28 mouse cellular contexts compared by ENCODE assay signal in the genomic region with DNA sequence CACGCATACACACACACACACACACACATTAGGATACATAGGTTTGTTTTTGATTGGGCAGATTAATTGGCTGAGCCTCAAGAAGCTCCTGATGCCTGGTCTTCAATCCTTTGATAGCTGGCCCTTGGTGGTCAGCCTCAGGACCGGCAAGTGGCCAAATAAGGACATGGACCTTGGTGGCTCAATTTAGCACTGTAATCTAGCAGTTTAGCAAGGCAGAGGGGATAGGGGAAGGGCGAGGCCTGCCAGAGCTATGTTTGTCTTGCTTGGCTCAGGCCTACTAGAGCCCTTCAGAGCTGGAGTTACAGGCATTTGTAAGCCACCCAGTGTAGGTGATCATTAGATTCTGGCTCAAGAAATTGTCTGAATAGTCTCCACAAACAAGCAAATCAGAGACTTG.
DNase-seq lines count a peak whose midpoint lies in the region; ATAC-seq and TF ChIP-seq lines count a peak whose summit lies in the region.
"Had no signal": no experiment of that assay in that cellular context is flagged by ENCODE, and none has a peak within 500 bp of the region (broad histone marks: within the 10 kb centered on the region; RNA-seq: fewer than 3 reads in every experiment).

No protein-coding gene starts in this region.

- H3K4me3 ChIP-seq in cerebellum, adult 2 months (replicated peaks; ENCODE audit: insufficient read depth, low read depth, low read length), result no peak overlapping the region
- H3K4me3 ChIP-seq in left cerebral cortex, adult 2 months, result no peak overlapping the region
- no peak overlapping the region for H3K4me3 ChIP-seq in heart, embryonic 15.5 days
- H3K4me3 ChIP-seq in intestine, postnatal 0 days (ENCODE audit: low read depth, low read length), result no peak overlapping the region
- H3K4me3 ChIP-seq: erythroblast, embryonic 14.5 days; gastrocnemius, adult 2 months; heart, adult 2 months; intestine, embryonic 15.5 days; limb, embryonic 12.5 days; liver, embryonic 15.5 days; lung, embryonic 15.5 days; midbrain, embryonic 10.5 days; midbrain, embryonic 15.5 days; stomach, embryonic 15.5 days had no signal

- peak; percentile 75 for ATAC-seq in heart, embryonic 15.5 days (replicated peaks; ENCODE audit: insufficient number of reproducible peaks, insufficient read depth, low FRiP score, low read depth)
- ATAC-seq in intestine, postnatal 0 days, result no peak
- ATAC-seq: forebrain, embryonic 16.5 days; hindbrain, postnatal 0 days; intestine, embryonic 15.5 days; midbrain, embryonic 15.5 days had no signal

- WGBS in cerebellum, adult 2 months, result 82% methylated on average over 3 of the region's 3 CpGs
- 52% methylated on average over 3 of the region's 3 CpGs for WGBS in heart, embryonic 15.5 days
- 72% methylated on average over 3 of the region's 3 CpGs for WGBS in intestine, postnatal 0 days

- TF ChIP-seq CTCF in cerebellum, adult 2 months (IDR thresholded peaks at IDR 0.05; ENCODE audit: borderline replicate concordance, insufficient read depth, low read depth, low read length), result no peak
- no peak for TF ChIP-seq CTCF in left cerebral cortex, adult 2 months (IDR thresholded peaks at IDR 0.05)
- no peak for TF ChIP-seq CTCF in intestine, postnatal 0 days (IDR thresholded peaks at IDR 0.05; ENCODE audit: low read depth)

- DNase-seq in cerebellum, adult 2 months, result no peak
- no peak for DNase-seq in cerebellum, postnatal 14 days
- no peak for DNase-seq in left cerebral cortex, adult 2 months (ENCODE audit: extremely low spot score in 1 of 2, low spot score in 2 of 2)
- no peak for DNase-seq in left cerebral cortex, postnatal 4 days
- no peak for DNase-seq in T-cell, adult 2 months (ENCODE audit: low spot score)
- DNase-seq: adrenal gland, postnatal 10 days; cerebellum, adult 11 months; cerebellum, adult 9-11 months; gastrocnemius, adult 2 months; gastrocnemius, postnatal 36 days; kidney, adult 8-10 months; kidney, postnatal 4 days; retina, postnatal 1 day; right cerebral cortex, postnatal 14 days had no signal

- TF ChIP-seq POLR2A in cerebellum, adult 2 months (IDR thresholded peaks at IDR 0.05; ENCODE audit: borderline replicate concordance, insufficient read depth, low read length), result no peak

- H3K9me3 ChIP-seq in heart, embryonic 15.5 days (replicated peaks), result no peaks in the 10 kb centered on the region
- no peaks in the 10 kb centered on the region for H3K9me3 ChIP-seq in intestine, postnatal 0 days (ENCODE audit: control insufficient read depth)
- H3K9me3 ChIP-seq: intestine, embryonic 15.5 days; liver, embryonic 15.5 days; lung, embryonic 15.5 days; midbrain, embryonic 10.5 days; midbrain, embryonic 15.5 days; stomach, embryonic 15.5 days had no signal

- no peak overlapping the region for H3K4me2 ChIP-seq in heart, embryonic 15.5 days
- H3K4me2 ChIP-seq in intestine, postnatal 0 days (replicated peaks; ENCODE audit: low read depth), result no peak overlapping the region
- H3K4me2 ChIP-seq: intestine, embryonic 15.5 days; limb, embryonic 12.5 days; liver, embryonic 15.5 days; lung, embryonic 15.5 days; midbrain, embryonic 15.5 days; stomach, embryonic 15.5 days had no signal

- H3K36me3 ChIP-seq in heart, embryonic 15.5 days, result no peaks in the 10 kb centered on the region
- no peaks in the 10 kb centered on the region for H3K36me3 ChIP-seq in intestine, postnatal 0 days (ENCODE audit: control insufficient read depth, insufficient read depth)
- H3K36me3 ChIP-seq: intestine, embryonic 15.5 days; limb, embryonic 12.5 days; liver, embryonic 15.5 days; lung, embryonic 15.5 days; midbrain, embryonic 10.5 days; midbrain, embryonic 15.5 days; stomach, embryonic 15.5 days had no signal

- no peak overlapping the region for H3K9ac ChIP-seq in heart, embryonic 15.5 days
- no peak overlapping the region for H3K9ac ChIP-seq in intestine, postnatal 0 days (ENCODE audit: low read depth, low read length)
- H3K9ac ChIP-seq: intestine, embryonic 15.5 days; limb, embryonic 12.5 days; liver, embryonic 15.5 days; lung, embryonic 15.5 days; midbrain, embryonic 15.5 days; stomach, embryonic 15.5 days had no signal

- intact Hi-C loops in left cerebral cortex, adult 2 months (cut with DNase I), result no loop called here
- intact Hi-C loops in left cerebral cortex, postnatal 4 days (cut with DNase I), result no loop called here

- 0 out of 2 replicates have a peak overlapping the region, but pooled peaks have one; percentile 21 for H3K27ac ChIP-seq in cerebellum, adult 2 months (ENCODE audit: insufficient read depth, low read length)
- peak overlapping the region; percentile 86 for H3K27ac ChIP-seq in left cerebral cortex, adult 2 months
- H3K27ac ChIP-seq in heart, embryonic 15.5 days, result peak overlapping the region; percentile 40
- H3K27ac ChIP-seq in intestine, postnatal 0 days (ENCODE audit: low read depth, low read length), result no peak overlapping the region
- H3K27ac ChIP-seq: gastrocnemius, adult 2 months; heart, adult 2 months; hindbrain, postnatal 0 days; intestine, embryonic 15.5 days; kidney, postnatal 0 days; limb, embryonic 12.5 days; liver, embryonic 15.5 days; lung, embryonic 15.5 days; midbrain, embryonic 10.5 days; midbrain, embryonic 15.5 days; stomach, embryonic 15.5 days had no signal

- no peaks in the 10 kb centered on the region for H3K4me1 ChIP-seq in cerebellum, adult 2 months (ENCODE audit: control insufficient read depth, insufficient read depth, low read length)
- peaks cover 12% of the 10 kb centered on the region; the same call in 1 of the 2 replicates for H3K4me1 ChIP-seq in heart, embryonic 15.5 days (replicated peaks)
- H3K4me1 ChIP-seq in intestine, postnatal 0 days (replicated peaks; ENCODE audit: control insufficient read depth, insufficient read depth, low read length), result no peaks in the 10 kb centered on the region
- H3K4me1 ChIP-seq: intestine, embryonic 15.5 days; limb, embryonic 12.5 days; liver, embryonic 15.5 days; lung, embryonic 15.5 days; midbrain, embryonic 10.5 days; midbrain, embryonic 15.5 days; stomach, embryonic 15.5 days had no signal

- H3K27me3 ChIP-seq in cerebellum, adult 2 months (ENCODE audit: control insufficient read depth, insufficient read depth, low read length), result no peaks in the 10 kb centered on the region
- no peaks in the 10 kb centered on the region for H3K27me3 ChIP-seq in heart, embryonic 15.5 days
- H3K27me3 ChIP-seq in intestine, postnatal 0 days (replicated peaks; ENCODE audit: control insufficient read depth, insufficient read depth, low read length), result no peaks in the 10 kb centered on the region
- H3K27me3 ChIP-seq: intestine, embryonic 15.5 days; limb, embryonic 12.5 days; liver, embryonic 15.5 days; lung, embryonic 15.5 days; midbrain, embryonic 15.5 days; stomach, embryonic 15.5 days had no signal
